Mouse (Mus musculus): Measurements from ENCODE around the gene Rasgef1c.

The Rasgef1c gene

GRCm38 (mm10) chr11:50022085-50022484 is 120.5 kb downstream of the Rasgef1c start:
- no peak for DNase-seq (ENCODE audit: extremely low read depth, low read depth, low spot score)

DNA sequence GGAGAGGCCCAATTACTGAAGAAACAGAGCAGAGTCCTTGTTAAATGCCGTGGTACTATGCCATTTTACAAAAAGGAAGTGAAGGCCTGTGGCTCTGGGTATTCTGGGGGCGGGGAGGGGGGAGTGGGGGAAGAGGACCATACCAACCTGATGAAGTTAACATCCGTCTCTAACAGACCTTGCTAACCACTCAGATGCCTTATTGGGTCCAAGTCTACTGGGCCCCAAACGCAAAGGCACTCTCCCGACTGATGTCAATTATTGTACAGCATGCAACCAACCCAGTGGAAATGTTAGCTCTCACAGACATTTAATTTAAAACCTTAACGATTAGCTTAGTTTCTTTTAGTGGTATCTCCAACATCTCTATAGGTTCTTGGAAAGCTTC is 122.8 kb downstream of the Rasgef1c start:
- no peak for DNase-seq (ENCODE audit: extremely low read depth, low read depth, low spot score)

GRCm38 (mm10) chr11:50024833-50025720 is 123.4 kb downstream of the Rasgef1c start, which contains the start of gene Rnf130:
Rnf130 (plus strand) TSS chr11:50025346.
- DNase-seq (ENCODE audit: extremely low read depth, low read depth, low spot score): no peak

DNA sequence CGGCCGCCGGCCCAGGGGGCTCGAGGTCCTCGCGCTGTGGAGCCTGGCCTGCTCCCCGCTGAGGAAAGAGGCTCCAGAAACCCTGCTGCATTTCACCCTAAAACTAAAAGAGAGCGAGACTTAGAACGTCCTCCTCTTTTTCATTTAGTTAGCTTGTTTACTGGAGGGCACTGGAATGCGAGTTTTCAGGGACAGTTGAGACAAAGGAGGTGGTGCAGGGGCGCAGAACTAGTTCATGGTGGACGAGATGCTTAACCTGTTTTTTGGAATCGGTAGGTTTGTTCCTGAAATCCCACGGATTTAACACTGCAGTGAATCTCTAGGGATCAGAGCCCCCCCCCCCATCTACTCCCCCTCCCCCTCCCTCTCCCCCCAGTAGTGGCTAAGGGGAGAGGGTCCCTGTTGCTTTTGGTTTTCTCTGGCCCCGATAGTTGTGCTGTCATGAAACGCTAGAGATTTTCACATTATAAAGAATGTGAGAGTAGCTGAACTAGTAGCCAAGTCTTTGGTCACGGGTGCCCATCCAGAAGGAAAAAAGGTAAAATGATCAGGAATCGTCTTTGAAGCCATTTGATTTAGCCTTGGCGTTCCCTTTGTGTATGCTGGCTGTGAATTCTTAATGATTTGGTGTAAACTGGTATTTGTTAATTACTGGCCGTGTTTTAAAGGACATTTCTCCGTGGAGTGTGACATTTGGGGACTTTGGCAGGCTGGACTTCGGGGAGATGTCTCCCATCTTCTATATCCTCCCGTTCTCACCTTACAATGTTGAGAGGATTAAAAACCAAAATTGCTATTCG is 124.3 kb downstream of the Rasgef1c start:
- DNase-seq (ENCODE audit: extremely low read depth, low read depth, low spot score): no peak

DNA sequence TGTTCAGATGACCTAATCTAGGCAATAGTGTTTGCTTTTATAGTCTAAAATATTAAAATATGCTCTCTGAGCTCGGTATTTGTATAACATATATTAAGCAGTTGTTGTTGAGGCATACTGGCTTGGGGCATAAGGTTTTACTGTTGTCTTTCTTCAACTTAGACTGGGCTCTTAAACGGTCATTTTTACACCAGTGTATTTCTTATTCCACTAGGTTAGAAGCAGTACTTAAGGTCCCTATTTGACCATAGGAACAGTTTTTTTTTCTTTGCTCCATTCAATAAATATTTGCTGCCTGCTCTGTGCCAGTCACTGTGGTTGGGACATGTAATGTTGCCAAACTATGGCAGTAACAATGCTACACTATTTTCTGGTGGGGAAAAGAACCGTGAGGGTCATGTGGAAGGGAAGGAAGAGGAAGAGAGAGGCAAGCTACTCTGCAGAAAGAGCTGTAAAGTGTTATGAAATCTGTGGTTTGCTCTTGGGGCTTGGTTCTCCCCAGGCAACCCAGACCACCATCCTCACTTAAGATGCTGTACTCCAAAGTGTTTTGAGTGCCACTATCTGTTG is 125.0 kb downstream of the Rasgef1c start:
- no peak for DNase-seq (ENCODE audit: extremely low read depth, low read depth, low spot score)

DNA sequence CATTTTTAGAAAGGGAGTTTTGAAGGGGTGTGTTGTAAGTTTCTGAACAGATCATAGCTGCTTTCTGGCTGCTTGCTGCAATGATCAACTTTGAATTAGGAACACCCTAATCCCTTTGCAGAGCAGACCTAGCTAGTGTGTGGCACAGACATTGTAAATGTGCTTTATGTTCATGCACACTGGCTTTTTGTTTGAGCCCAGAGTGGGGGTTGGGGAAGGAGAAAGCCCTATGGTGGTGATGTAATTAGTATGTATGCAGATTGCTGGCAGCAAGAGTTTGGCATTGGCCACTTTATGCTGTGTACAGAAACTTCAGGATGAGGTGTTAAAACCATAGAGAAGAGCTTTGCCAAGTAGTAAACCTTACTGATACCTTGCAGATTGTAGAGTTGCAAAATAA is 126.8 kb downstream of the Rasgef1c start:
- DNase-seq (ENCODE audit: extremely low read depth, low read depth, low spot score): no peak

All from fat pad, adult 2 months (tissue).